Mouse (Mus musculus) B cell, adult (primary cell): ENCODE measurements around the gene Ugp2. TPM values are rescaled to one million over a fixed set of nuclear protein-coding genes. Genes with fewer than 3 reads are reported as not detected.

Experiments used
- total RNA-seq: library from RNA; stranded (reverse); gene quantifications from 4 replicates; pipeline ENCODE4 v1.2.4, GENCODE M21; 2023; ENCODE audit not compliant: inconsistent age

The Ugp2 gene
- total RNA-seq: 37.4 to 40.7 TPM (median 39.9 TPM) in 4 replicates

GRCm38 (mm10) chr11:21371122-21371806, at the start of gene Ugp2:
Gene Ugp2 (minus strand): TSS chr11:21371201.

Other genes with a start within 250 kb of the Ugp2 start
- gene Vps54, start 131.9 kb downstream of the Ugp2 start, total RNA-seq: 69.2 to 83.1 TPM (median 77.3 TPM) in 4 replicates
- gene Wdpcp, start 201.0 kb upstream of the Ugp2 start, total RNA-seq: 2.3 to 3.5 TPM (median 2.9 TPM) in 4 replicates
- 129 to 156 TPM (median 147 TPM) in 4 replicates for gene Mdh1, start 201.2 kb upstream of the Ugp2 start, total RNA-seq